Mouse (Mus musculus): ENCODE results near the gene Zfp746.

GRCm38 (mm10) chr6:48086957-48087715 lies 743 bp upstream of the Zfp746 start:
- TF ChIP-seq GATA1 (IDR thresholded peaks at IDR 0.05; ENCODE audit: borderline replicate concordance, low read length) (no peak), FLI1 (IDR thresholded peaks at IDR 0.05; ENCODE audit: low read length) (no peak)
